ENCODE assay signal across 10 mouse cellular contexts in the genomic region with DNA sequence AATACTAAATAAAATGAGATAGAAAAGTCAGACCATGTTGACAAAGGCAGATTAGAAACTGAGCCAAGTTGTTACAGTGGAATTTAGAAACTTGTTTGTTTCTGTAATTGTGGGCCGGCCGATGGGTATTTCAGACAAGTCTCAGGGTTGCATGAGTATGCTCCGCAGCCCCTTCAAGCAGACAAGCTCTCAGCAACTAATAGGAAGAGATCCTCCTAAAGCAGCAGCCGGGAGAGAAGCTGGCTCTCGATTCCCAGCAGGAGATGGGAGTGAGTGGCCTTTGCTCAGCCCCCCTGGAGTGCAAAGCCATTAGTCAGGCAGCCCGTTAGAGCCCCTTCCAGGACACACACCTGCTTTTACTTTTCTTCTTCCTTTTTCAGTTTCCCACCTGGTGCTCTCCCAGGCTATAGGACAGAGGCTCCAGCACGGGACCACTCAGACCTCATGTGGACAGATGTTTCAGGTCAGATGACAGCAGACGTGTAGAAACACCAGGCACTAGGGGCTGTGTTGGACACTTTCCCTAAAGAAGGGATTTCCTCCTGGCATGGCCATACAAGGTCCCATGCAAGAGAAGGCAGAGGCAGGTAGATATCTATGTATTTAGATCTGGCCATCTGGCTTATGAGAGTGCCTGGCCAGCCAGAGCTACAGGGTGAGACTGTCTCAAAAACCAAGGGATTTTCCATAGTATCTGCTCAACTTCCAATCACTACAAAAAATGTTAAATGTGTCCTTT. TPM values are rescaled to one million over a fixed set of nuclear protein-coding genes. Genes with fewer than 3 reads are reported as not detected.
DNase-seq lines count a peak whose midpoint lies in the region; ATAC-seq lines count a peak whose summit lies in the region.
"Had no signal": no experiment of that assay in that cellular context is flagged by ENCODE, and none has a peak within 500 bp of the region (broad histone marks: within the 10 kb centered on the region; RNA-seq: fewer than 3 reads in every experiment).

No protein-coding gene starts in this region.

- H3K4me1 ChIP-seq in heart, embryonic 13.5 days = peaks cover 96% of the 10 kb centered on the region
- H3K4me1 ChIP-seq in embryonic facial prominence, embryonic 10.5 days = peaks cover 99% of the 10 kb centered on the region

- H3K27me3 ChIP-seq in heart, embryonic 13.5 days (replicated peaks) = no peaks in the 10 kb centered on the region
- H3K27me3 ChIP-seq in embryonic facial prominence, embryonic 10.5 days (replicated peaks; ENCODE audit: low read depth, poor library complexity, severe bottlenecking) = no peaks in the 10 kb centered on the region; the same call in 1 of the 2 replicates

- peak overlapping the region; percentile 3; the same call in 1 of the 2 replicates for H3K9ac ChIP-seq in heart, embryonic 13.5 days

- 32% methylated on average over 8 of the region's 8 CpGs for WGBS in heart, embryonic 13.5 days
- WGBS in embryonic facial prominence, embryonic 10.5 days = 12% methylated on average over 8 of the region's 8 CpGs

- H3K4me3 ChIP-seq in heart, embryonic 13.5 days = no peak overlapping the region
- H3K4me3 ChIP-seq in embryonic facial prominence, embryonic 10.5 days = no peak overlapping the region

- H3K4me2 ChIP-seq in heart, embryonic 13.5 days = no peak overlapping the region

- no peaks in the 10 kb centered on the region for H3K9me3 ChIP-seq in heart, embryonic 13.5 days
- no peaks in the 10 kb centered on the region for H3K9me3 ChIP-seq in embryonic facial prominence, embryonic 10.5 days

- no peak for DNase-seq in heart, postnatal 36 days
- DNase-seq in ES-CJ7 (ENCODE audit: low read depth, low spot score) = peak; percentile 76
- DNase-seq in embryonic facial prominence, embryonic 10.5 days (ENCODE audit: low spot score) = peak; percentile 30
- DNase-seq in kidney, postnatal 25 days = peak; percentile 40 to 67
- no peak for DNase-seq in left cerebral cortex, postnatal 4 days
- DNase-seq in adrenal gland, adult 8-10 months = no peak
- DNase-seq: adrenal gland, postnatal 25 days; thymus, postnatal 25 days had no signal

- H3K36me3 ChIP-seq in heart, embryonic 13.5 days = peaks cover 5% of the 10 kb centered on the region
- peaks cover 6% of the 10 kb centered on the region for H3K36me3 ChIP-seq in embryonic facial prominence, embryonic 10.5 days (replicated peaks)

- intact Hi-C loops in heart, postnatal 36 days (cut with DNase I) = no loop called here
- intact Hi-C loops in left cerebral cortex, postnatal 4 days (cut with DNase I) = no loop called here

- H3K27ac ChIP-seq in heart, embryonic 13.5 days (replicated peaks) = no peak overlapping the region
- H3K27ac ChIP-seq in embryonic facial prominence, embryonic 10.5 days (replicated peaks) = no peak overlapping the region

- ATAC-seq in heart, embryonic 13.5 days (ENCODE audit: extremely low read depth, insufficient number of reproducible peaks, low FRiP score, low TSS enrichment) = no peak
- ATAC-seq: hindbrain, embryonic 16.5 days had no signal

RNA-seq across cellular contexts. Expression of a gene that starts 26.9 kb away (rescaled TPM):
- 15.7 and 17.5 TPM in 2 replicates for polyA plus RNA-seq in heart, embryonic 13.5 days (2015; fragmentation: Nextera tagmentation; extraction: Ambion mirVana)
- 10 to 100 TPM; 34.6 to 39.9 TPM for total RNA-seq in heart, postnatal 36 days (2021)
- polyA plus RNA-seq in embryonic facial prominence, embryonic 10.5 days (2016; fragmentation: Nextera tagmentation; extraction: Ambion mirVana) = 24.8 and 28.8 TPM in 2 replicates
- 100 to 1,000 TPM; 278 to 290 TPM for total RNA-seq in left cerebral cortex, postnatal 4 days (2021)
- 10 to 100 TPM; 57.9 to 84.0 (median 69.8) TPM for total RNA-seq in adrenal gland, adult 8-10 months (2022)

Comparison
In these comparisons a context has a peak if more than half of its experiments do, and no peak if none do; other contexts are left out.
1. DNase-seq: peak in ES-CJ7 (single experiment), embryonic facial prominence, embryonic 10.5 days (single experiment) and kidney, postnatal 25 days (2 of 2); none in heart, postnatal 36 days (0 of 2), left cerebral cortex, postnatal 4 days (single experiment) and adrenal gland, adult 8-10 months (single experiment).